Mouse (Mus musculus) inflammation-experienced regulatory T-cells, adult 16 weeks (primary cell): ENCODE data around the gene Vmn1r93. TPM values are rescaled to one million over a fixed set of nuclear protein-coding genes. Genes with fewer than 3 reads are reported as not detected.

ENCODE experiments used
- polyA plus RNA-seq: library from polyadenylated mRNA; unstranded; fragments of 100-300 nt; shearing (Covaris generic); gene quantifications from one replicate; pipeline ENCODE4 v1.2.1, GENCODE M21; 2017

Gene Vmn1r93
- polyA plus RNA-seq, result not detected

GRCm38 (mm10) chr7:20138988-20139387 is at the start of gene Vmn1r93:
TSS of gene Vmn1r93 (minus strand) at chr7:20139088.

GRCm38 (mm10) chr7:20168277-20168676 is 29.4 kb upstream of the Vmn1r93 start, which contains the start of gene Vmn1r94:
TSS of gene Vmn1r94 (minus strand) at chr7:20168377.

DNA sequence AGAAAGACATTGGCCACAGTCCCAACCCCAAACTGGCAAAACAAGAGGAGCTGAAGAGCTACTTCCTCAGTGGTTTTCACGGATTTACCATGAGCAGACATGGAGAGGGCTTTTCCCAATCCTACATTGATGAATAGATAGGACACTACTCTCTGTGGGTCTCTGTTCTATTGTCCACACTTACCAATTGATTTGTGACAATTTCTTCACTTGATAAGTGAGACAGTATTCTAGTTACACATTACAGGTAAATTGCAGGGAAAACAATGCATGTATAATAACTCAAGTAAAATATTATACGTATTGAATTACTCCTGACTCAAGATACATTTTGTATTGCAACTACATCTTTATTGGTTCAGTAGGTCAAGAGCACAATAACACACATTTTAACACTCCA is 16.4 kb downstream of the Vmn1r93 start, which contains the start of gene Gm16442:
Gene Gm16442, minus strand, starts transcription at position 101 of the 400 bp plus-strand sequence.

DNA sequence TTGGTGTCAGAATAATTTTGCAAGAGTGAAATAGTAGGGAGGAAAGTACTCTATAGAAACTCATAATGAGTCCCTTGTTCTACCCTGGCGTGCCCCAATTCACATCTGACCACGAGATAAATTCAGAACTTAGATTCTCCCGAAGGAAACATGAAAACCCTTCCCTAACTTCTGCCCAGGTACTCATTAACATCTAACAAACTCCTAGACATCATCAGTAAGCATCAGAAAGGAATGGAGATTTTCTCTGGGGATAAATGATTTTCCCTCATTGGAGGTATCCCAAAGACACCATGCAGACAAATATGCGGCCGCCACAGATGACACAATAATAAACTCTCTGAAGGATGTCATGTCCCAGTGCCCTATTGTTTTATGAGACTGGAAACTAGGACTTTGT is 39.5 kb downstream of the Vmn1r93 start, which contains the start of gene Vmn1r91:
Gene Vmn1r91, plus strand, starts transcription at position 301 of the 400 bp plus-strand sequence.

Other genes with a start within 250 kb of the Vmn1r93 start
- 38.7 TPM for gene Pvr, start 217.9 kb downstream of the Vmn1r93 start, polyA plus RNA-seq
- 25.9 TPM for gene Igsf23, start 188.3 kb downstream of the Vmn1r93 start, polyA plus RNA-seq
- not detected for gene Ceacam20, start 173.7 kb downstream of the Vmn1r93 start, polyA plus RNA-seq
- not detected for gene Nlrp9b, start 147.6 kb downstream of the Vmn1r93 start, polyA plus RNA-seq
- gene Vmn1r91, start 39.4 kb downstream of the Vmn1r93 start, polyA plus RNA-seq, result not detected
- gene Gm16442, start 16.5 kb downstream of the Vmn1r93 start, polyA plus RNA-seq, result not detected
- not detected for gene Vmn1r94, start 29.3 kb upstream of the Vmn1r93 start, polyA plus RNA-seq
- not detected for gene Vmn1r95, start 54.6 kb upstream of the Vmn1r93 start, polyA plus RNA-seq
- not detected for gene Gm6164, start 66.5 kb upstream of the Vmn1r93 start, polyA plus RNA-seq
- not detected for gene Gm4498, start 94.7 kb upstream of the Vmn1r93 start, polyA plus RNA-seq
- not detected for gene Gm5890, start 123.7 kb upstream of the Vmn1r93 start, polyA plus RNA-seq
- gene Gm4133, start 195.0 kb upstream of the Vmn1r93 start, polyA plus RNA-seq, result not detected
- gene Gm5728, start 236.3 kb upstream of the Vmn1r93 start, polyA plus RNA-seq, result not detected